Mouse (Mus musculus): ENCODE results near the gene Fsd1l.
A peak's percentile ranks its signal among the peaks of the same experiment; 100 is the strongest.

The Fsd1l gene

GRCm38 (mm10) chr4:53738956-53739616 is 107.8 kb downstream of the Fsd1l start:
- DNase-seq (ENCODE audit: low spot score in 2 of 2): peak in 1 of 2 experiments; percentile 48

- DNase-seq (ENCODE audit: low spot score in 2 of 2): no peak
These were observed 118.6 kb downstream of the Fsd1l start for GRCm38 (mm10) chr4:53749831-53750230.

DNA sequence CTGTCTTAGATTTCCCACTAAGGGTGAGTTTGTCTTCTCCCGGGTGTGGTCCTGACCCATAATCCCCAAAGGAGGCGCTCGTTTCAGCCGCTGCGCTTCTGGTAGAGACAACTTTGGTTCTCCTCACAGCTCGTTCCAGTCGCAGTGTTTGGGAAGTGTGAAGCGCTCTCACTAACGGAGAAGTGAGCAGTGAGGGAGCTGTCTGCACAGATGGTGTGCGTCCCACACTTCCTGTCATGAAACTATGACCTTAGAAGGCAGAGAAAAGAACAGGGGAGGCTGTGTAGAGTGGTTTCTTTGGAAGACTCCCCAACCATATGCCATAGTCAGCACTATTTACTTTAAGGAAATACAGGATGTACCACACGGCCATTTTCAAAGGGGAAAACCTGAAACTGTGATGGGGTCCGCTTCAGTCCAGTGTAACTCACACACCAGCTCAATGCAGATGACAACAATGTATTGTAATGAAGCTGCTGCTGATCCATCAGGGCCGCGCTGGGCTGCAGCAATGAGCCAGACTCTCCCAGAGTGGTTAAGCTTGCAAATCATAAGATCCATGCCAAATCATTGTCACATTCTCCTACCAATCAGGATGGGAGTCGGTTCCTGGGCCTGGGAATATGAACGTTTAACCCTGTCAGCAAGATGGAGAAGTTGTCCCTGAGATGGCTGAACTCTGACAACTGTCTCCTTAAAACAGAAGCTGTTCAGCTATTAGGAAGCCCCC is 119.3 kb downstream of the Fsd1l start:
- DNase-seq (ENCODE audit: low spot score in 2 of 2): no peak

All from cerebellum, postnatal 4 days (tissue).